In genomic region chr1:61035270-61035669, GRCm38 (mm10) we compare ENCODE assay signal across 27 mouse cellular contexts. TPM values are rescaled to one million over a fixed set of nuclear protein-coding genes. Genes with fewer than 3 reads are reported as not detected.
DNase-seq lines count a peak whose midpoint lies in the region; ATAC-seq and TF ChIP-seq lines count a peak whose summit lies in the region.
"Had no signal": no experiment of that assay in that cellular context is flagged by ENCODE, and none has a peak within 500 bp of the region (broad histone marks: within the 10 kb centered on the region; RNA-seq: fewer than 3 reads in every experiment).

No protein-coding gene starts in this region.

- H3K36me3 ChIP-seq in CH12.LX (replicated peaks in 1 of 2; ENCODE audit: control insufficient read depth in 1 of 2, insufficient read depth in 1 of 2, low read length in 1 of 2) = no peaks in the 10 kb centered on the region
- H3K36me3 ChIP-seq in midbrain, postnatal 0 days (ENCODE audit: insufficient read depth, low read length) = no peaks in the 10 kb centered on the region
- H3K36me3 ChIP-seq: embryonic facial prominence, embryonic 13.5 days; embryonic facial prominence, embryonic 15.5 days; forebrain, embryonic 10.5 days; forebrain, embryonic 12.5 days; forebrain, embryonic 15.5 days had no signal

- in situ Hi-C loops in CH12.LX (cut with MboI; ENCODE audit: low pct_ligation_motif_present, low pct_unique_long_range_greater_than_20kb, low sequenced_read_pairs) = no loop called here

- no peak overlapping the region for H3K4me3 ChIP-seq in CH12.LX (replicated peaks in 1 of 3; ENCODE audit: low read depth in 2 of 3, low read length in 2 of 3, poor library complexity in 1 of 3)
- no peak overlapping the region for H3K4me3 ChIP-seq in left cerebral cortex, adult 2 months
- H3K4me3 ChIP-seq in midbrain, postnatal 0 days (ENCODE audit: low read depth, low read length) = no peak overlapping the region
- H3K4me3 ChIP-seq: embryonic facial prominence, embryonic 13.5 days; embryonic facial prominence, embryonic 15.5 days; erythroblast, embryonic 14.5 days; forebrain, embryonic 10.5 days; forebrain, embryonic 12.5 days; forebrain, embryonic 15.5 days had no signal

- dilution Hi-C loops in CH12.LX (cut with MboI; ENCODE audit: extremely low pct_ligation_motif_present, extremely low pct_unique_long_range_greater_than_20kb, low sequenced_read_pairs) = no loop called here

- ATAC-seq in midbrain, postnatal 0 days (ENCODE audit: low FRiP score) = no peak
- ATAC-seq: forebrain, embryonic 15.5 days; forebrain, postnatal 0 days had no signal

- no peak for TF ChIP-seq RAD21 in CH12.LX (IDR thresholded peaks at IDR 0.05; ENCODE audit: low read depth, low read length)

- no peak for TF ChIP-seq CTCF in CH12.LX (conservative IDR thresholded peaks at IDR 0.05 in 1 of 2, IDR thresholded peaks at IDR 0.05 in 1 of 2; ENCODE audit: low read depth in 2 of 2, low read length in 2 of 2)
- TF ChIP-seq CTCF in left cerebral cortex, adult 2 months (IDR thresholded peaks at IDR 0.05) = no peak
- no peak for TF ChIP-seq CTCF in midbrain, postnatal 0 days (IDR thresholded peaks at IDR 0.05)

- H3K9ac ChIP-seq in CH12.LX (ENCODE audit: insufficient read depth, low read depth) = no peak overlapping the region
- H3K9ac ChIP-seq in midbrain, postnatal 0 days (replicated peaks; ENCODE audit: low read length, poor library complexity, severe bottlenecking) = no peak overlapping the region
- H3K9ac ChIP-seq: embryonic facial prominence, embryonic 13.5 days; embryonic facial prominence, embryonic 15.5 days; forebrain, embryonic 12.5 days; forebrain, embryonic 15.5 days; forebrain, postnatal 0 days had no signal

- 58% methylated on average over 1 of the region's 1 CpGs for WGBS in midbrain, postnatal 0 days

- H3K4me1 ChIP-seq in CH12.LX (ENCODE audit: control insufficient read depth in 1 of 2, insufficient read depth in 2 of 2) = peaks cover 0 to 6% of the 10 kb centered on the region in 2 experiments; a peak in 1 of 4 replicates
- no peaks in the 10 kb centered on the region for H3K4me1 ChIP-seq in midbrain, postnatal 0 days (ENCODE audit: insufficient read depth, low read length)
- H3K4me1 ChIP-seq: embryonic facial prominence, embryonic 13.5 days; embryonic facial prominence, embryonic 15.5 days; forebrain, embryonic 10.5 days; forebrain, embryonic 12.5 days; forebrain, embryonic 15.5 days had no signal

- no peak for TF ChIP-seq POLR2A in CH12.LX (IDR thresholded peaks at IDR 0.05; ENCODE audit: low read depth, low read length)

- no peaks in the 10 kb centered on the region for H3K27me3 ChIP-seq in CH12.LX (replicated peaks)
- H3K27me3 ChIP-seq in midbrain, postnatal 0 days (ENCODE audit: insufficient read depth, low read length) = no peaks in the 10 kb centered on the region
- H3K27me3 ChIP-seq: embryonic facial prominence, embryonic 13.5 days; embryonic facial prominence, embryonic 15.5 days; forebrain, embryonic 12.5 days; forebrain, embryonic 15.5 days had no signal

- no peaks in the 10 kb centered on the region for H3K9me3 ChIP-seq in CH12.LX (replicated peaks; ENCODE audit: low read length)
- H3K9me3 ChIP-seq in midbrain, postnatal 0 days (ENCODE audit: low read length) = no peaks in the 10 kb centered on the region
- H3K9me3 ChIP-seq: embryonic facial prominence, embryonic 13.5 days; embryonic facial prominence, embryonic 15.5 days; forebrain, embryonic 10.5 days; forebrain, embryonic 12.5 days; forebrain, embryonic 15.5 days had no signal

- H3K79me2 ChIP-seq in CH12.LX (replicated peaks; ENCODE audit: control insufficient read depth, extremely low read depth, insufficient read depth, poor library complexity, severe bottlenecking) = no peaks in the 10 kb centered on the region

- no peak overlapping the region for H3K27ac ChIP-seq in CH12.LX (ENCODE audit: insufficient read depth, low read depth)
- no peak overlapping the region for H3K27ac ChIP-seq in left cerebral cortex, adult 2 months
- H3K27ac ChIP-seq in midbrain, postnatal 0 days (ENCODE audit: low read depth, low read length) = no peak overlapping the region
- H3K27ac ChIP-seq: embryonic facial prominence, embryonic 13.5 days; embryonic facial prominence, embryonic 15.5 days; forebrain, embryonic 10.5 days; forebrain, embryonic 12.5 days; forebrain, embryonic 15.5 days had no signal

- H3K4me2 ChIP-seq in CH12.LX (ENCODE audit: insufficient read depth, low read depth, poor library complexity, severe bottlenecking) = no peak overlapping the region
- H3K4me2 ChIP-seq in midbrain, postnatal 0 days (ENCODE audit: low read depth, low read length, poor library complexity, severe bottlenecking) = no peak overlapping the region
- H3K4me2 ChIP-seq: embryonic facial prominence, embryonic 13.5 days; embryonic facial prominence, embryonic 15.5 days; forebrain, embryonic 12.5 days; forebrain, embryonic 15.5 days had no signal

- DNase-seq in CD4-positive, CD25-positive, alpha-beta regulatory T cell, adult 2 months (ENCODE audit: low read depth, low spot score) = peak; percentile 46
- DNase-seq in CH12.LX (ENCODE audit: extremely low read depth) = peak; percentile 11
- peak; percentile 72 for DNase-seq in induced T-regulatory cell, adult 2 months (ENCODE audit: low read depth)
- peak; percentile 35 for DNase-seq in naive thymus-derived CD4-positive, alpha-beta T cell, adult 2 months (ENCODE audit: low read depth)
- no peak for DNase-seq in left cerebral cortex, adult 2 months (ENCODE audit: extremely low spot score in 1 of 2, low spot score in 2 of 2)
- DNase-seq in right cerebral cortex, postnatal 25 days = no peak
- no peak for DNase-seq in heart, adult 11 months
- no peak for DNase-seq in midbrain, postnatal 0 days (ENCODE audit: low spot score)
- DNase-seq: adrenal gland, adult 8-10 months; adrenal gland, postnatal 14 days; adrenal gland, postnatal 36 days; cerebellum, adult 11-12 months; cerebellum, adult 2 months; cerebellum, adult 9-10 months; cerebellum, postnatal 14 days; cerebellum, postnatal 36 days; embryo, embryonic 11 days; forebrain, postnatal 0 days had no signal

- intact Hi-C loops in left cerebral cortex, adult 2 months (cut with DNase I) = no loop called here

- TF ChIP-seq EP300 in CH12.LX (IDR thresholded peaks at IDR 0.05; ENCODE audit: low read length) = peak; percentile 48; the same call in 1 of the 2 replicates

TF ChIP-seq in CH12.LX, 34 proteins besides CTCF, POLR2A, EP300 and RAD21:
- TF ChIP-seq MXI1 (IDR thresholded peaks at IDR 0.05; ENCODE audit: low read depth, low read length) = no peak
- peak; percentile 21; the same call in 1 of the 2 replicates for TF ChIP-seq IRF4 (IDR thresholded peaks at IDR 0.05; ENCODE audit: low read depth, low read length)

RNA-seq across cellular contexts. Expression of gene Icos, which starts 57.5 kb away (rescaled TPM):
- total RNA-seq in CH12.LX (2012; rRNA removed) (0.08 and 0.13 TPM in 2 replicates), CH12.LX (2014; rRNA removed) (not detected in 2 replicates)
- 0.11 TPM in 1 of 2 replicates, not detected in the other for polyA plus RNA-seq in CH12.LX (2012; ENCODE audit: insufficient read length, low read depth)
- under 1 TPM in 1 of 2 experiments, not detected in 1; 0.09 TPM for total RNA-seq in left cerebral cortex, adult 2 months (2021)
- total RNA-seq in midbrain, postnatal 0 days (2014; rRNA removed) = not detected in 2 replicates
- 0.14 and 0.28 TPM in 2 replicates for polyA plus RNA-seq in midbrain, postnatal 0 days (2015; fragmentation: Nextera tagmentation; extraction: Ambion mirVana)
- total RNA-seq: adrenal gland, postnatal 36 days; ES-E14; MEL had no signal
- polyA plus RNA-seq: C2C12; cerebellum, adult 2 months; erythroblast, embryonic 14.5 days had no signal

Comparison
In these comparisons a context has a peak if more than half of its experiments do, and no peak if none do; other contexts are left out.
1. DNase-seq: peak in CD4-positive, CD25-positive, alpha-beta regulatory T cell, adult 2 months (single experiment), CH12.LX (single experiment), induced T-regulatory cell, adult 2 months (single experiment) and naive thymus-derived CD4-positive, alpha-beta T cell, adult 2 months (single experiment); none in left cerebral cortex, adult 2 months (0 of 2), right cerebral cortex, postnatal 25 days (single experiment), heart, adult 11 months (single experiment) and midbrain, postnatal 0 days (single experiment).